ENCODE assay signal across 12 mouse cellular contexts in genomic region chr1:62729345-62730150, GRCm38 (mm10). TPM values are rescaled to one million over a fixed set of nuclear protein-coding genes. Genes with fewer than 3 reads are reported as not detected.
A peak's percentile ranks its signal among the peaks of the same experiment; 100 is the strongest.
DNase-seq lines count a peak whose midpoint lies in the region; ATAC-seq and TF ChIP-seq lines count a peak whose summit lies in the region.
"Had no signal": no experiment of that assay in that cellular context is flagged by ENCODE, and none has a peak within 500 bp of the region (broad histone marks: within the 10 kb centered on the region; RNA-seq: fewer than 3 reads in every experiment).

No protein-coding gene starts in this region.

- no peak overlapping the region for H3K4me2 ChIP-seq in heart, embryonic 13.5 days
- no peak overlapping the region for H3K4me2 ChIP-seq in liver, embryonic 12.5 days
- H3K4me2 ChIP-seq in intestine, embryonic 16.5 days (ENCODE audit: low read depth, low read length), result no peak overlapping the region

- whole genome bisulfite sequencing in heart, embryonic 13.5 days, result 41% methylated on average over 13 of the region's 13 CpGs
- 68% methylated on average over 13 of the region's 13 CpGs for WGBS in liver, adult 2 months
- WGBS in liver, embryonic 12.5 days (ENCODE audit: insufficient replicate concordance), result 63% methylated on average over 13 of the region's 13 CpGs
- 45% methylated on average over 13 of the region's 13 CpGs for WGBS in embryonic facial prominence, embryonic 10.5 days
- 52% methylated on average over 13 of the region's 13 CpGs for WGBS in intestine, embryonic 16.5 days

- no peaks in the 10 kb centered on the region for H3K36me3 ChIP-seq in heart, embryonic 13.5 days
- H3K36me3 ChIP-seq in liver, adult 2 months (ENCODE audit: control insufficient read depth, insufficient read depth, low read length), result no peaks in the 10 kb centered on the region
- H3K36me3 ChIP-seq in liver, embryonic 12.5 days, result no peaks in the 10 kb centered on the region
- H3K36me3 ChIP-seq in embryonic facial prominence, embryonic 10.5 days (replicated peaks), result peaks cover 10% of the 10 kb centered on the region; the same call in 1 of the 2 replicates
- H3K36me3 ChIP-seq in intestine, embryonic 16.5 days (ENCODE audit: control insufficient read depth, insufficient read depth, low read length), result no peaks in the 10 kb centered on the region

- peaks cover 31% of the 10 kb centered on the region for H3K4me1 ChIP-seq in heart, embryonic 13.5 days
- H3K4me1 ChIP-seq in liver, adult 2 months (ENCODE audit: control insufficient read depth, insufficient read depth, low read length), result peaks cover 30% of the 10 kb centered on the region
- H3K4me1 ChIP-seq in liver, embryonic 12.5 days, result peaks cover 7% of the 10 kb centered on the region; the same call in 1 of the 2 replicates
- peaks cover 52% of the 10 kb centered on the region for H3K4me1 ChIP-seq in embryonic facial prominence, embryonic 10.5 days
- H3K4me1 ChIP-seq in intestine, embryonic 16.5 days (ENCODE audit: control insufficient read depth, insufficient read depth, low read length), result peaks cover 17% of the 10 kb centered on the region; the same call in 1 of the 2 replicates

- no peaks in the 10 kb centered on the region for H3K27me3 ChIP-seq in heart, embryonic 13.5 days (replicated peaks)
- H3K27me3 ChIP-seq in liver, adult 2 months (ENCODE audit: control insufficient read depth, insufficient read depth, low read length), result no peaks in the 10 kb centered on the region
- H3K27me3 ChIP-seq in liver, embryonic 12.5 days (replicated peaks), result no peaks in the 10 kb centered on the region
- no peaks in the 10 kb centered on the region for H3K27me3 ChIP-seq in embryonic facial prominence, embryonic 10.5 days (replicated peaks; ENCODE audit: low read depth, poor library complexity, severe bottlenecking)
- H3K27me3 ChIP-seq in intestine, embryonic 16.5 days (replicated peaks; ENCODE audit: control insufficient read depth, insufficient read depth, low read length), result no peaks in the 10 kb centered on the region

- no peaks in the 10 kb centered on the region for H3K9me3 ChIP-seq in heart, embryonic 13.5 days
- H3K9me3 ChIP-seq in liver, embryonic 12.5 days (replicated peaks), result no peaks in the 10 kb centered on the region
- no peaks in the 10 kb centered on the region for H3K9me3 ChIP-seq in embryonic facial prominence, embryonic 10.5 days
- H3K9me3 ChIP-seq in intestine, embryonic 16.5 days (ENCODE audit: control insufficient read depth, low read length), result no peaks in the 10 kb centered on the region

- H3K4me3 ChIP-seq in heart, embryonic 13.5 days, result no peak overlapping the region
- H3K4me3 ChIP-seq in liver, adult 2 months (ENCODE audit: insufficient read depth, low read depth, low read length), result no peak overlapping the region
- H3K4me3 ChIP-seq in liver, embryonic 12.5 days, result no peak overlapping the region
- H3K4me3 ChIP-seq in embryonic facial prominence, embryonic 10.5 days, result no peak overlapping the region
- H3K4me3 ChIP-seq in intestine, embryonic 16.5 days (ENCODE audit: low read length), result no peak overlapping the region

- DNase-seq in heart, postnatal 4 days, result no peak
- no peak for DNase-seq in liver, adult 2 months (ENCODE audit: extremely low read depth, low read depth, low spot score)
- DNase-seq in embryonic facial prominence, embryonic 10.5 days (ENCODE audit: low spot score), result no peak
- no peak for DNase-seq in layer of hippocampus, adult 8-10 months (ENCODE audit: low spot score in 2 of 2)
- no peak for DNase-seq in gastrocnemius, adult 18-20 months (ENCODE audit: low spot score)
- DNase-seq: cerebellum, adult 9-10 months; liver; right cerebral cortex, postnatal 4 days; thymus, postnatal 14 days had no signal

- H3K79me2 ChIP-seq in liver, adult 2 months (ENCODE audit: control insufficient read depth, insufficient read depth, low read length), result no peaks in the 10 kb centered on the region

- H3K9ac ChIP-seq in heart, embryonic 13.5 days, result no peak overlapping the region
- peak overlapping the region; percentile 16; the same call in 1 of the 2 replicates for H3K9ac ChIP-seq in liver, adult 2 months (ENCODE audit: low read depth, low read length)
- H3K9ac ChIP-seq in liver, embryonic 12.5 days, result no peak overlapping the region
- no peak overlapping the region for H3K9ac ChIP-seq in intestine, embryonic 16.5 days (ENCODE audit: low read depth, low read length)

- ATAC-seq in heart, embryonic 13.5 days (ENCODE audit: extremely low read depth, insufficient number of reproducible peaks, low FRiP score, low TSS enrichment), result no peak
- no peak for ATAC-seq in liver, embryonic 12.5 days
- ATAC-seq in intestine, embryonic 16.5 days, result peak; percentile 26; the same call in 1 of the 2 replicates

- no peak for TF ChIP-seq CTCF in liver, adult 2 months (IDR thresholded peaks at IDR 0.05; ENCODE audit: low read depth, low read length)

- H3K27ac ChIP-seq in heart, embryonic 13.5 days (replicated peaks), result peak overlapping the region; percentile 62
- peak overlapping the region; percentile 47 for H3K27ac ChIP-seq in liver, adult 2 months (replicated peaks; ENCODE audit: insufficient read depth, low read depth, low read length)
- no peak overlapping the region for H3K27ac ChIP-seq in liver, embryonic 12.5 days
- peak overlapping the region; percentile 44 for H3K27ac ChIP-seq in embryonic facial prominence, embryonic 10.5 days (replicated peaks)
- peak overlapping the region; percentile 55 for H3K27ac ChIP-seq in intestine, embryonic 16.5 days (ENCODE audit: low read length)

- TF ChIP-seq POLR2A in liver, adult 2 months (IDR thresholded peaks at IDR 0.05; ENCODE audit: extremely low read depth, insufficient read depth, low read length), result no peak

RNA-seq across cellular contexts. Expression of gene Nrp2, which starts 26.5 kb away (rescaled TPM):
- polyA plus RNA-seq in heart, embryonic 13.5 days (2015; fragmentation: Nextera tagmentation; extraction: Ambion mirVana), result 5.0 and 7.0 TPM in 2 replicates
- total RNA-seq in heart, postnatal 4 days (2021), result 10 to 100 TPM; 44.7 to 50.9 TPM
- 8.3 and 11.4 TPM in 2 replicates for total RNA-seq in liver, adult 2 months (2014; rRNA removed)
- 3.2 and 3.3 TPM in 2 replicates for polyA plus RNA-seq in liver, adult 2 months (2012; rRNA removed)
- polyA plus RNA-seq in liver, embryonic 12.5 days (2016; fragmentation: Nextera tagmentation; extraction: Ambion mirVana), result 2.0 and 2.5 TPM in 2 replicates
- 20.5 and 21.4 TPM in 2 replicates for polyA plus RNA-seq in embryonic facial prominence, embryonic 10.5 days (2016; fragmentation: Nextera tagmentation; extraction: Ambion mirVana)
- 23.0 and 23.7 TPM in 2 replicates for polyA plus RNA-seq in intestine, embryonic 16.5 days (2015; fragmentation: Nextera tagmentation; extraction: Ambion mirVana)
- 10 to 100 TPM; 61.1 to 61.8 (median 61.5) TPM for total RNA-seq in layer of hippocampus, adult 8-10 months (2022)
- 1 to 10 TPM; 3.7 to 8.0 TPM for total RNA-seq in gastrocnemius, adult 18-20 months (2021)
